Mouse (Mus musculus) heart, embryonic 14.5 days (tissue): ENCODE measurements around the gene Fam189a2. TPM values are rescaled to one million over a fixed set of nuclear protein-coding genes. Genes with fewer than 3 reads are reported as not detected.

Experiments used
- ATAC-seq: fragments of 200-750 bp; cut with Nextera tagmentation; 2 replicates; pipeline ENCODE4 v1.8.0; 2017; ENCODE audit warnings: low read depth, moderate TSS enrichment; ENCODE audit not compliant: insufficient number of reproducible peaks, insufficient read depth, low FRiP score
- H3K27ac ChIP-seq, 2 experiments: fragments of 200-500 bp in 1 of 2; fragments of 300-500 bp in 1 of 2; sonication (generic) in 1 of 2; replicated peaks in 1 of 2; 2 replicates each; pipeline ENCODE4 v1.5.1; 2012 to 2014; ENCODE audit warnings: low read depth in 2 of 2, low read length in 2 of 2, control low read depth in 1 of 2, mild to moderate bottlenecking in 1 of 2, mixed read lengths in 1 of 2; ENCODE audit not compliant: control insufficient read depth in 1 of 2, insufficient read depth in 1 of 2
- H3K27me3 ChIP-seq: fragments of 300-500 bp; sonication (generic); 2 replicates; pipeline ENCODE4 v1.6.1; 2014; ENCODE audit warnings: mild to moderate bottlenecking, low read length, control low read depth; ENCODE audit not compliant: control insufficient read depth, insufficient read depth
- H3K36me3 ChIP-seq: fragments of 300-500 bp; sonication (generic); 2 replicates; pipeline ENCODE4 v1.6.1; 2014; ENCODE audit warnings: mild to moderate bottlenecking, control low read depth, low read length, mixed read lengths; ENCODE audit not compliant: control insufficient read depth, insufficient read depth
- H3K4me1 ChIP-seq, 2 experiments: fragments of 200-500 bp in 1 of 2; fragments of 300-500 bp in 1 of 2; sonication (generic) in 1 of 2; 2 replicates each; pipeline ENCODE4 v1.6.1; 2012 to 2014; ENCODE audit warnings: low read length in 2 of 2, control low read depth in 1 of 2, mixed read lengths in 1 of 2; ENCODE audit not compliant: control insufficient read depth in 2 of 2, insufficient read depth in 2 of 2
- H3K4me2 ChIP-seq: fragments of 300-500 bp; sonication (generic); 2 replicates; pipeline ENCODE4 v1.6.1; 2014; ENCODE audit warnings: mild to moderate bottlenecking, low read length
- H3K4me3 ChIP-seq, 2 experiments: fragments of 200-500 bp in 1 of 2; fragments of 300-500 bp in 1 of 2; sonication (generic) in 1 of 2; 2 replicates each; pipeline ENCODE4 v1.5.1; 2012 to 2014; ENCODE audit warnings: low read length in 2 of 2, mild to moderate bottlenecking in 2 of 2, control low read depth in 1 of 2, low read depth in 1 of 2, moderate library complexity in 1 of 2; ENCODE audit not compliant: control insufficient read depth in 1 of 2, insufficient read depth in 1 of 2
- H3K9ac ChIP-seq: fragments of 300-500 bp; sonication (generic); 2 replicates; pipeline ENCODE4 v1.6.1; 2014; ENCODE audit warnings: mild to moderate bottlenecking, low read length
- H3K9me3 ChIP-seq: fragments of 300-500 bp; sonication (generic); 2 replicates; pipeline ENCODE4 v1.6.1; 2016; ENCODE audit warnings: low read length, control low read depth; ENCODE audit not compliant: control insufficient read depth
- WGBS: fragments of 180-500 bp; shearing (Covaris S2); extraction: QIAGEN DNeasy Blood & Tissue Kit; methylation state at CpG from one replicate; pipeline ENCODE4 v1.1.7; 2014; 5-methylcytosine and 5-hydroxymethylcytosine counted together
- polyA plus RNA-seq: library from polyadenylated mRNA; unstranded; fragments of >200 nt; fragmentation: Nextera tagmentation; extraction: Ambion mirVana; gene quantifications from 2 replicates; pipeline ENCODE4 v1.2.1, GENCODE M21; 2014

Gene Fam189a2
- polyA plus RNA-seq, 1 experiment from 2014 or later, result 12.6 TPM

DNA sequence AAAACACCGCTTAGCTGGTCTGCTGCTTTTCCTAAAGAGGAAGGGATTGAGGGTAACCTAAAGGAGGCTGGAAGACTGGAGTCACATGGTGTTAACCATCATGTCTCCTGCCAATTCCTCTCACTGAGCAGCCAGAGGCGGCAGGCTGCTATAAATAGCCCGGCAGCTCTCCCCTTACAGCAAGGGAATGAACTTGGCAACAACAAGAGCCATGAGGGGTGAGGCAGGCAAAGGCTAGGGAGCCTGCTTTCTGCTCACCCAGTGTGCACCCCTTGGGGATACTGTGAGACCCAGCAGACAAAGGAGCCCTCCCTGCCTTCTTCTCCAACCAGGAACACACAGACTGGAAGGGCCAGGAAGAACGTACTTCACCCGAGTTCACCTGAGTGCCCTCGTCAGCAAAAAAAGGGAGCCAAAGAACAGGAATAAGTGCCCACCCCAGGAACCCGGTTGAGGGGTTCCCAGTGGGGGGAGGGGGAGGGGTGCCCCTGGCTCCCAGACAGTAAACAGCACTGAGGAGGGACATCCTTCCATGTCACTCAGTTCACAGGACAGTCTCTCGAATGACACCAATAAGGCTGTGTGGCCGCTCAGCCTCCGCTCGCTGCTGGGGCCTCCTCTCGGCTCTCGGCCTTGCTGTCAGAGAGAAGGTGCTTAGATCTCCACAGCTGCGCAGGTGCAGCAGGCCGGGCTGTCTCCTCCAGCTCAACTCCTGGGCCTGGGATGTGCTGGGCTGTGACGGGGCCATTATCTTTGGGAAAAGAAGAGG is 57.8 kb downstream of the Fam189a2 start:
- H3K4me1 ChIP-seq, result peaks cover 39 to 48% of the 10 kb centered on the region in 2 experiments
- H3K9ac ChIP-seq, result peak overlapping the region; percentile 62; the same call in 1 of the 2 replicates
- no peak overlapping the region for H3K4me2 ChIP-seq
- peak; percentile 65 for ATAC-seq
- H3K27me3 ChIP-seq, result no peaks in the 10 kb centered on the region
- no peak overlapping the region for H3K4me3 ChIP-seq
- H3K36me3 ChIP-seq, result peaks cover 44% of the 10 kb centered on the region
- H3K9me3 ChIP-seq, result no peaks in the 10 kb centered on the region
- 32% methylated on average over 16 of the region's 16 CpGs for WGBS
- peak overlapping the region; percentile 93 to 98 for H3K27ac ChIP-seq

DNA sequence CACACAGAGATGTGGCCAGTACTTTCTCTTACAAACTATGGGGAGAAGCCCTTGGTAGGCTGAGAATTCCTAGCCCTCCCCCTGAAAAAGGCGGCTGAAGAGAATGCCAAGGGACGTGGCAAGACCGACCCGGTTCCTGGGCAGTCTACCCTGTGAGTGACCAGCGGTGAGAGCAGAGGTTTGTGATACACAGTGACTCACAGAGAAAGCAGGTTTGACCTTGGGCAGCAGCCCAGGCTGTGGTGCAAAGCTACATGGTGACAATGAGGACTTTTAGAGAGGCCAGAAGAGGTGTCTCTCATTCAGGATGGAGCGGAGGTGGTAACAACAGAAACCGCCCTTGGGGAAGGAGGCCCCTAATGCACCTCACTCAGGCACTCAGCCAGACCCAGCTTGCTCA is 59.4 kb downstream of the Fam189a2 start:
- WGBS, result 62% methylated on average over 7 of the region's 7 CpGs
- H3K4me3 ChIP-seq, result no peak overlapping the region
- ATAC-seq, result no peak
- peak overlapping the region; percentile 57 for H3K9ac ChIP-seq
- H3K4me2 ChIP-seq, result no peak overlapping the region
- H3K27ac ChIP-seq, result peak overlapping the region; percentile 66 to 98
- peaks cover 52 to 65% of the 10 kb centered on the region in 2 experiments for H3K4me1 ChIP-seq
- no peaks in the 10 kb centered on the region for H3K27me3 ChIP-seq
- H3K36me3 ChIP-seq, result peaks cover 28% of the 10 kb centered on the region
- no peaks in the 10 kb centered on the region for H3K9me3 ChIP-seq

- H3K27ac ChIP-seq, result peak overlapping the region; percentile 25 to 48; a peak in 3 of 4 replicates
- H3K4me2 ChIP-seq, result no peak overlapping the region
- no peak overlapping the region for H3K9ac ChIP-seq
- H3K27me3 ChIP-seq, result no peaks in the 10 kb centered on the region
- H3K9me3 ChIP-seq, result no peaks in the 10 kb centered on the region
- no peak overlapping the region for H3K4me3 ChIP-seq
- peaks cover 17% of the 10 kb centered on the region for H3K36me3 ChIP-seq
- ATAC-seq, result no peak
- H3K4me1 ChIP-seq, result peaks cover 55 to 66% of the 10 kb centered on the region in 2 experiments
- 48% methylated on average over 3 of the region's 3 CpGs for WGBS
These were observed 60.4 kb downstream of the Fam189a2 start for GRCm38 (mm10) chr19:23970374-23970773.

- no peak for ATAC-seq
- Histone ChIP-seq H3K4me3 (no peak overlapping the region), H3K36me3 (peaks cover 2% of the 10 kb centered on the region; the same call in 1 of the 2 replicates), H3K4me1 (peaks cover 62 to 69% of the 10 kb centered on the region in 2 experiments), H3K9me3 (no peaks in the 10 kb centered on the region), H3K27me3 (no peaks in the 10 kb centered on the region), H3K27ac (peak overlapping the region; percentile 40 to 85), H3K9ac (no peak overlapping the region), H3K4me2 (no peak overlapping the region)
- WGBS, result 61% methylated on average over 2 of the region's 2 CpGs
These were observed 62.0 kb downstream of the Fam189a2 start for GRCm38 (mm10) chr19:23968862-23969225.

- no peak overlapping the region for H3K4me2 ChIP-seq
- H3K27me3 ChIP-seq, result no peaks in the 10 kb centered on the region
- H3K4me3 ChIP-seq, result no peak overlapping the region
- H3K9me3 ChIP-seq, result no peaks in the 10 kb centered on the region
- H3K4me1 ChIP-seq, result peaks cover 57 to 63% of the 10 kb centered on the region in 2 experiments
- no peak for ATAC-seq
- 56% methylated on average over 5 of the region's 5 CpGs for WGBS
- no peaks in the 10 kb centered on the region; the same call in 1 of the 2 replicates for H3K36me3 ChIP-seq
- peak overlapping the region; percentile 40 to 85 for H3K27ac ChIP-seq
- peak overlapping the region; percentile 47 for H3K9ac ChIP-seq
These were observed 62.5 kb downstream of the Fam189a2 start for GRCm38 (mm10) chr19:23968125-23968861.

- H3K4me1 ChIP-seq, result peaks cover 49 to 53% of the 10 kb centered on the region in 2 experiments
- no peaks in the 10 kb centered on the region for H3K36me3 ChIP-seq
- H3K4me2 ChIP-seq, result no peak overlapping the region
- WGBS, result 5% methylated on average over 2 of the region's 2 CpGs
- ATAC-seq, result peak; percentile 20; the same call in 1 of the 2 replicates
- no peaks in the 10 kb centered on the region for H3K9me3 ChIP-seq
- H3K27me3 ChIP-seq, result no peaks in the 10 kb centered on the region
- peak overlapping the region; percentile 82 to 85 for H3K27ac ChIP-seq
- no peak overlapping the region for H3K4me3 ChIP-seq
- H3K9ac ChIP-seq, result no peak overlapping the region; the same call in 1 of the 2 replicates
These were observed 63.7 kb downstream of the Fam189a2 start for GRCm38 (mm10) chr19:23967156-23967555.

DNA sequence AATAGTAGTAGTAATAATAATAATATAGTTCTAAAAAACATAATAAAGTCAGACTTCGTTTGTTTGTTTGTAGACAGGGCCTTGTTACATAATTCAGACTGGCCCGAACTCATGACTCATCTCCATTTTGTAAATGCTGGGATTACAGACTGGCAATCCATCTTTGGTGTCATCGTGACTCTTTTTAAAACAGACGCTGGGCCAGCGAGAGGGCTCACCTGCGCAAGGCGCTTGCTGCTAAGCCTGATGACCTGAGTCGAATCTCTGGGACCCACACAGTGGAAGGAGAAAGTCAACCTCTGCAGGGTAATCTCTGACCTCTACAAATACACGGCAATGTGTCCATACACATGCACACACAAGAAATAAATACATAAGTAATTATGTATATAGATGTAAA is 64.4 kb downstream of the Fam189a2 start:
- no peak for ATAC-seq
- no peak overlapping the region for H3K4me2 ChIP-seq
- H3K4me1 ChIP-seq, result peaks cover 45 to 50% of the 10 kb centered on the region in 2 experiments
- peak overlapping the region; percentile 82 to 85 for H3K27ac ChIP-seq
- H3K27me3 ChIP-seq, result no peaks in the 10 kb centered on the region
- no peaks in the 10 kb centered on the region for H3K36me3 ChIP-seq
- no peak overlapping the region for H3K4me3 ChIP-seq
- WGBS, result 93% methylated on average over 9 of the region's 9 CpGs
- no peaks in the 10 kb centered on the region for H3K9me3 ChIP-seq
- H3K9ac ChIP-seq, result no peak overlapping the region
